In genomic region chrX:139026532-139027097, GRCm38 (mm10) we compare ENCODE assay signal across 20 mouse cellular contexts. TPM values are rescaled to one million over a fixed set of nuclear protein-coding genes. Genes with fewer than 3 reads are reported as not detected.
"Had no signal": no experiment of that assay in that cellular context is flagged by ENCODE, and none has a peak within 500 bp of the region (broad histone marks: within the 10 kb centered on the region; RNA-seq: fewer than 3 reads in every experiment).

No protein-coding gene starts in this region.

- H3K36me3 ChIP-seq: limb, embryonic 12.5 days; liver, embryonic 15.5 days; midbrain, embryonic 15.5 days; neural tube, embryonic 13.5 days; stomach, embryonic 15.5 days had no signal

- H3K9me3 ChIP-seq: limb, embryonic 12.5 days; liver, embryonic 15.5 days; midbrain, embryonic 15.5 days; neural tube, embryonic 13.5 days; stomach, embryonic 15.5 days had no signal

- H3K4me1 ChIP-seq: limb, embryonic 12.5 days; liver, embryonic 15.5 days; megakaryocyte, embryonic 14.5 days; midbrain, embryonic 15.5 days; stomach, embryonic 15.5 days had no signal

- H3K4me2 ChIP-seq: limb, embryonic 12.5 days; liver, embryonic 15.5 days; midbrain, embryonic 11.5 days; midbrain, embryonic 15.5 days; neural tube, embryonic 13.5 days; stomach, embryonic 15.5 days had no signal

- DNase-seq: kidney, adult 8-10 months; kidney, postnatal 36 days; layer of hippocampus, adult 9-11 months; layer of hippocampus, postnatal 36 days; retina, postnatal 1 day; right cerebral cortex, postnatal 14 days; thymus, postnatal 36 days had no signal

- H3K27ac ChIP-seq: limb, embryonic 12.5 days; liver, embryonic 15.5 days; macrophage; midbrain, embryonic 15.5 days; neural tube, embryonic 13.5 days; stomach, embryonic 15.5 days had no signal

- ATAC-seq: intestine, embryonic 16.5 days; midbrain, embryonic 15.5 days had no signal

- H3K4me3 ChIP-seq: limb, embryonic 12.5 days; liver, embryonic 15.5 days; megakaryocyte, embryonic 14.5 days; midbrain, embryonic 15.5 days; neural tube, embryonic 13.5 days; stomach, embryonic 15.5 days had no signal

- H3K9ac ChIP-seq: limb, embryonic 12.5 days; liver, embryonic 15.5 days; midbrain, embryonic 15.5 days; neural tube, embryonic 13.5 days; stomach, embryonic 15.5 days had no signal

- H3K27me3 ChIP-seq: limb, embryonic 12.5 days; liver, embryonic 15.5 days; midbrain, embryonic 15.5 days; stomach, embryonic 15.5 days had no signal

RNA-seq across cellular contexts. Expression of gene Serpina7, which starts 58.4 kb away (rescaled TPM):
- polyA plus RNA-seq: kidney, embryonic 16.5 days; limb, embryonic 12.5 days; macrophage; midbrain, embryonic 11.5 days; midbrain, embryonic 15.5 days; neural tube, embryonic 13.5 days; spleen, adult 2 months had no signal

RNA-seq across cellular contexts. Expression of gene 4930513O06Rik, which starts 59.4 kb away (rescaled TPM):
- polyA plus RNA-seq: intestine, embryonic 16.5 days; kidney, embryonic 16.5 days; limb, embryonic 12.5 days; liver, adult 2 months; macrophage; midbrain, embryonic 11.5 days; midbrain, embryonic 15.5 days; neural tube, embryonic 13.5 days; spleen, adult 2 months; stomach, embryonic 15.5 days; thymus, postnatal 0 days had no signal
